Mouse (Mus musculus) cerebellum, adult 8-10 months (tissue): ENCODE data around the gene Spata16.
"Not testable (repeated sequence)": the region's sequence is repeated elsewhere in the genome, so short reads cannot be mapped to it uniquely, and the experiment has no call there.

ENCODE experiments used
- DNase-seq: peaks from one replicate; pipeline ENCODE4 v3.0.0; 2022

Spata16 gene

GRCm38 (mm10) chr3:26637402-26637801 lies at the start of gene Spata16:
Spata16 (plus strand) TSS chr3:26637620.
- no peak for DNase-seq

- no peak for DNase-seq
These were observed 32.6 kb upstream of the Spata16 start for GRCm38 (mm10) chr3:26604861-26605260.

- no peak for DNase-seq
These were observed 28.9 kb upstream of the Spata16 start for GRCm38 (mm10) chr3:26608531-26608930.

GRCm38 (mm10) chr3:26639214-26639613 lies 1.8 kb downstream of the Spata16 start:
- DNase-seq: no peak

- DNase-seq: no peak
These were observed 2.4 kb downstream of the Spata16 start for GRCm38 (mm10) chr3:26639851-26640250.

GRCm38 (mm10) chr3:26640321-26641075 lies 3.1 kb downstream of the Spata16 start:
- no peak for DNase-seq

GRCm38 (mm10) chr3:26641351-26642249 lies 4.2 kb downstream of the Spata16 start:
- DNase-seq: no peak

- no peak for DNase-seq
These were observed 6.7 kb downstream of the Spata16 start for GRCm38 (mm10) chr3:26644136-26644535.

GRCm38 (mm10) chr3:26646834-26647233 lies 9.4 kb downstream of the Spata16 start:
- DNase-seq: no peak

GRCm38 (mm10) chr3:26685832-26686231 lies 48.4 kb downstream of the Spata16 start:
- DNase-seq: no peak

- not testable (repeated sequence) for DNase-seq
These were observed 72.1 kb downstream of the Spata16 start for GRCm38 (mm10) chr3:26709492-26709891.

GRCm38 (mm10) chr3:26727526-26727925 lies 90.1 kb downstream of the Spata16 start:
- DNase-seq: no peak

GRCm38 (mm10) chr3:26750492-26750891 lies 113.1 kb downstream of the Spata16 start:
- DNase-seq: no peak

- DNase-seq: no peak
These were observed 115.0 kb downstream of the Spata16 start for GRCm38 (mm10) chr3:26752441-26752840.

GRCm38 (mm10) chr3:26793334-26794101 lies 156.1 kb downstream of the Spata16 start:
- DNase-seq: no peak

GRCm38 (mm10) chr3:26795851-26796538 lies 158.6 kb downstream of the Spata16 start:
- no peak for DNase-seq

GRCm38 (mm10) chr3:26796954-26797353 lies 159.5 kb downstream of the Spata16 start:
- no peak for DNase-seq

GRCm38 (mm10) chr3:26814307-26814706 lies 176.9 kb downstream of the Spata16 start:
- DNase-seq: no peak

- no peak for DNase-seq
These were observed 178.3 kb downstream of the Spata16 start for GRCm38 (mm10) chr3:26815764-26816163.

GRCm38 (mm10) chr3:26819398-26819797 lies 182.0 kb downstream of the Spata16 start:
- no peak for DNase-seq

GRCm38 (mm10) chr3:26826958-26827839 lies 189.8 kb downstream of the Spata16 start:
- no peak for DNase-seq
